Mouse (Mus musculus): ENCODE measurements around the gene Gm20662.
"Not testable (repeated sequence)": the region's sequence is repeated elsewhere in the genome, so short reads cannot be mapped to it uniquely, and the experiment has no call there.

Gene Gm20662

GRCm38 (mm10) chr9:108010385-108010784, 14.2 kb downstream of the Gm20662 start:
- DNase-seq (ENCODE audit: low read depth, low spot score), result no peak

GRCm38 (mm10) chr9:108013577-108013976, 17.4 kb downstream of the Gm20662 start:
- DNase-seq (ENCODE audit: low read depth, low spot score), result not testable (repeated sequence)

GRCm38 (mm10) chr9:108017127-108017526, 21.0 kb downstream of the Gm20662 start:
- no peak for DNase-seq (ENCODE audit: low read depth, low spot score)

GRCm38 (mm10) chr9:108020741-108021140, 24.6 kb downstream of the Gm20662 start:
- DNase-seq (ENCODE audit: low read depth, low spot score), result no peak

- DNase-seq (ENCODE audit: low read depth, low spot score), result no peak
Measured at GRCm38 (mm10) chr9:108023216-108023615, 27.1 kb downstream of the Gm20662 start.

GRCm38 (mm10) chr9:108026584-108026983, 30.4 kb downstream of the Gm20662 start:
- DNase-seq (ENCODE audit: low read depth, low spot score), result peak; percentile 37

- no peak for DNase-seq (ENCODE audit: low read depth, low spot score)
Measured at GRCm38 (mm10) chr9:108027867-108028266, 31.7 kb downstream of the Gm20662 start.

GRCm38 (mm10) chr9:108032126-108032525, 36.0 kb downstream of the Gm20662 start:
- no peak for DNase-seq (ENCODE audit: low read depth, low spot score)

GRCm38 (mm10) chr9:108035331-108036156, 39.4 kb downstream of the Gm20662 start:
- DNase-seq (ENCODE audit: low read depth, low spot score), result peak; percentile 87

- DNase-seq (ENCODE audit: low read depth, low spot score), result no peak
Measured at GRCm38 (mm10) chr9:108044751-108045492, 48.8 kb downstream of the Gm20662 start.

GRCm38 (mm10) chr9:108046582-108046981, 50.4 kb downstream of the Gm20662 start:
- DNase-seq (ENCODE audit: low read depth, low spot score), result no peak

GRCm38 (mm10) chr9:108047601-108048565, 51.7 kb downstream of the Gm20662 start:
- no peak for DNase-seq (ENCODE audit: low read depth, low spot score)

GRCm38 (mm10) chr9:108048566-108048955, 52.4 kb downstream of the Gm20662 start:
- DNase-seq (ENCODE audit: low read depth, low spot score), result no peak

GRCm38 (mm10) chr9:108049016-108049455, 52.9 kb downstream of the Gm20662 start, which contains the start of gene Gmppb:
Gene Gmppb (plus strand): TSS chr9:108049242.
- DNase-seq (ENCODE audit: low read depth, low spot score), result peak; percentile 98

- DNase-seq (ENCODE audit: low read depth, low spot score), result no peak
Measured at GRCm38 (mm10) chr9:108049561-108050251, 53.6 kb downstream of the Gm20662 start.

- DNase-seq (ENCODE audit: low read depth, low spot score), result no peak
Measured at GRCm38 (mm10) chr9:108051184-108051930, 55.2 kb downstream of the Gm20662 start.

GRCm38 (mm10) chr9:108051931-108052220, 55.7 kb downstream of the Gm20662 start:
- DNase-seq (ENCODE audit: low read depth, low spot score), result no peak

GRCm38 (mm10) chr9:108052411-108052810, 56.3 kb downstream of the Gm20662 start:
- no peak for DNase-seq (ENCODE audit: low read depth, low spot score)

GRCm38 (mm10) chr9:108052885-108053664, 56.9 kb downstream of the Gm20662 start, which contains the start of gene Amigo3:
Gene Amigo3 (plus strand): TSS chr9:108053159.
- peak; percentile 91 for DNase-seq (ENCODE audit: low read depth, low spot score)
